Mouse (Mus musculus) liver, adult 2 months (tissue): Measurements from ENCODE around the gene Fam222b. TPM values are rescaled to one million over a fixed set of nuclear protein-coding genes. Genes with fewer than 3 reads are reported as not detected.

Source experiments
- DNase-seq: peaks from one replicate; pipeline ENCODE4 v3.0.0-alpha.2; 2011; ENCODE audit warnings: low read depth, low spot score; ENCODE audit errors: extremely low read depth
- H3K27ac ChIP-seq: fragments of 200-500 bp; replicated peaks from 2 replicates; pipeline ENCODE4 v1.5.1; 2012; ENCODE audit warnings: low read depth, mild to moderate bottlenecking, control low read depth, inconsistent platforms, low read length; ENCODE audit not compliant: insufficient read depth
- H3K27me3 ChIP-seq: fragments of 200-500 bp; 2 replicates; pipeline ENCODE4 v1.6.1; 2012; ENCODE audit warnings: mild to moderate bottlenecking, moderate library complexity, low read length, inconsistent platforms; ENCODE audit not compliant: control insufficient read depth, insufficient read depth
- H3K36me3 ChIP-seq: fragments of 200-500 bp; 2 replicates; pipeline ENCODE4 v1.6.1; 2012; ENCODE audit warnings: low read length, inconsistent platforms; ENCODE audit not compliant: control insufficient read depth, insufficient read depth
- H3K4me1 ChIP-seq: fragments of 200-500 bp; 2 replicates; pipeline ENCODE4 v1.6.1; 2011; ENCODE audit warnings: low read length; ENCODE audit not compliant: control insufficient read depth, insufficient read depth
- H3K4me3 ChIP-seq: fragments of 200-500 bp; 2 replicates; pipeline ENCODE4 v1.5.1; 2011; ENCODE audit warnings: low read depth, mild to moderate bottlenecking, control low read depth, low read length, moderate library complexity; ENCODE audit not compliant: insufficient read depth
- H3K79me2 ChIP-seq: fragments of 200-500 bp; 2 replicates; pipeline ENCODE4 v1.6.1; 2012; ENCODE audit warnings: inconsistent platforms, mild to moderate bottlenecking, low read length, moderate library complexity; ENCODE audit not compliant: control insufficient read depth, insufficient read depth
- H3K9ac ChIP-seq: fragments of 200-500 bp; 2 replicates; pipeline ENCODE4 v1.6.1; 2012; ENCODE audit warnings: low read depth, mild to moderate bottlenecking, control low read depth, inconsistent platforms, low read length
- CTCF ChIP-seq: fragments of 200-500 bp; IDR thresholded peaks from 2 replicates; pipeline ENCODE4 v1.5.1; 2011; ENCODE audit warnings: low read depth, low read length, control low read depth
- POLR2A ChIP-seq: fragments of 200-500 bp; IDR thresholded peaks from 2 replicates; pipeline ENCODE4 v1.6.1; 2011; ENCODE audit warnings: low read length, control low read depth; ENCODE audit not compliant: insufficient read depth; ENCODE audit errors: extremely low read depth
- WGBS: fragments of 180-500 bp; shearing (Covaris S2); methylation state at CpG from one replicate; pipeline ENCODE4 v1.1.7; 2018; 5-methylcytosine and 5-hydroxymethylcytosine counted together
- polyA plus RNA-seq: library from polyadenylated mRNA; depleted of rRNA; stranded (reverse); fragments of >200 nt; gene quantifications from 2 replicates; pipeline ENCODE4 v1.2.3, GENCODE M21; 2012
- total RNA-seq: library from RNA; depleted of rRNA; stranded (reverse); fragments of >200 nt; gene quantifications from 2 replicates; pipeline ENCODE4 v1.2.3, GENCODE M21; 2014

The Fam222b gene
- total and polyA plus RNA-seq, 2 experiments = 2.5 to 13.6 TPM

- H3K27me3 ChIP-seq = no peaks in the 10 kb centered on the region
- 75% methylated on average over 2 of the region's 2 CpGs for WGBS
- H3K79me2 ChIP-seq = peaks cover 41% of the 10 kb centered on the region; the same call in 1 of the 2 replicates
- no peak for TF ChIP-seq POLR2A
- no peak for TF ChIP-seq CTCF
- H3K36me3 ChIP-seq = peaks cover 8% of the 10 kb centered on the region
- DNase-seq = no peak
- H3K4me1 ChIP-seq = peaks cover 23% of the 10 kb centered on the region
- peak overlapping the region; percentile 98 for H3K9ac ChIP-seq
- no peak overlapping the region for H3K4me3 ChIP-seq
- H3K27ac ChIP-seq = peak overlapping the region; percentile 98; the same call in 1 of the 2 replicates
Measured at GRCm38 (mm10) chr11:78163045-78163444, 68.6 kb downstream of the Fam222b start.

GRCm38 (mm10) chr11:78163681-78164603 is 69.5 kb downstream of the Fam222b start:
- Histone ChIP-seq H3K36me3 (peaks cover under 1% of the 10 kb centered on the region), H3K79me2 (peaks cover 41% of the 10 kb centered on the region; the same call in 1 of the 2 replicates), H3K4me3 (peak overlapping the region; percentile 99), H3K27me3 (no peaks in the 10 kb centered on the region), H3K4me1 (peaks cover 20% of the 10 kb centered on the region), H3K27ac (peak overlapping the region; percentile 98), H3K9ac (peak overlapping the region; percentile 98)
- DNase-seq = peak; percentile 68
- TF ChIP-seq POLR2A = no peak
- TF ChIP-seq CTCF = no peak
- WGBS = 2% methylated on average over 22 of the region's 22 CpGs

- DNase-seq = no peak
- Histone ChIP-seq H3K9ac (peak overlapping the region; percentile 98), H3K27ac (peak overlapping the region; percentile 98), H3K27me3 (no peaks in the 10 kb centered on the region), H3K4me3 (peak overlapping the region; percentile 99), H3K4me1 (peaks cover 20% of the 10 kb centered on the region), H3K79me2 (peaks cover 41% of the 10 kb centered on the region; the same call in 1 of the 2 replicates), H3K36me3 (no peaks in the 10 kb centered on the region; the same call in none of the 2 replicates)
- TF ChIP-seq CTCF = no peak
- TF ChIP-seq POLR2A = no peak
- 2% methylated on average over 14 of the region's 14 CpGs for WGBS
Measured at GRCm38 (mm10) chr11:78164604-78164923, 70.1 kb downstream of the Fam222b start.

- no peaks in the 10 kb centered on the region; the same call in 1 of the 2 replicates for H3K36me3 ChIP-seq
- H3K4me1 ChIP-seq = peaks cover 20% of the 10 kb centered on the region
- DNase-seq = peak; percentile 84
- peak within 1 kb of the TSS; percentile 99 for H3K4me3 ChIP-seq
- no peaks in the 10 kb centered on the region for H3K27me3 ChIP-seq
- H3K27ac ChIP-seq = peak within 1 kb of the TSS; percentile 98
- peak within 1 kb of the TSS; percentile 98 for H3K9ac ChIP-seq
- H3K79me2 ChIP-seq = peaks cover 41% of the 10 kb centered on the region; the same call in 1 of the 2 replicates
- under 1% methylated on average over 78 of the region's 78 CpGs for WGBS
- peak; percentile 24 for TF ChIP-seq CTCF
- peak; percentile 59; the same call in 1 of the 2 replicates for TF ChIP-seq POLR2A
Measured at GRCm38 (mm10) chr11:78164924-78165760, 70.7 kb downstream of the Fam222b start, which contains the start of gene Traf4. Traf4 (minus strand) TSS chr11:78165589.

- no peak for TF ChIP-seq CTCF
- no peak for TF ChIP-seq POLR2A
- H3K27ac ChIP-seq = peak overlapping the region; percentile 97
- H3K79me2 ChIP-seq = peaks cover 40% of the 10 kb centered on the region; the same call in 1 of the 2 replicates
- no peaks in the 10 kb centered on the region for H3K27me3 ChIP-seq
- H3K9ac ChIP-seq = peak overlapping the region; percentile 81
- no peaks in the 10 kb centered on the region; the same call in 1 of the 2 replicates for H3K36me3 ChIP-seq
- peaks cover 20% of the 10 kb centered on the region for H3K4me1 ChIP-seq
- DNase-seq = no peak
- H3K4me3 ChIP-seq = peak overlapping the region; percentile 56
- under 1% methylated on average over 16 of the region's 16 CpGs for WGBS
Measured at GRCm38 (mm10) chr11:78165761-78166109, 71.3 kb downstream of the Fam222b start.
